ENCODE assay signal across 20 mouse cellular contexts in genomic region chr5:76668118-76668517, GRCm38 (mm10). TPM values are rescaled to one million over a fixed set of nuclear protein-coding genes. Genes with fewer than 3 reads are reported as not detected.
A peak's percentile ranks its signal among the peaks of the same experiment; 100 is the strongest.
DNase-seq lines count a peak whose midpoint lies in the region; ATAC-seq and TF ChIP-seq lines count a peak whose summit lies in the region.
"Had no signal": no experiment of that assay in that cellular context is flagged by ENCODE, and none has a peak within 500 bp of the region (broad histone marks: within the 10 kb centered on the region; RNA-seq: fewer than 3 reads in every experiment).

No protein-coding gene starts in this region.

- H3K9ac ChIP-seq in intestine, embryonic 15.5 days: no peak overlapping the region
- H3K9ac ChIP-seq in intestine, embryonic 16.5 days (ENCODE audit: low read depth, low read length): no peak overlapping the region
- no peak overlapping the region for H3K9ac ChIP-seq in limb, embryonic 14.5 days (ENCODE audit: low read depth, low read length, severe bottlenecking)
- H3K9ac ChIP-seq: embryonic facial prominence, embryonic 12.5 days; heart, embryonic 13.5 days; hindbrain, embryonic 15.5 days had no signal

- no peaks in the 10 kb centered on the region for H3K9me3 ChIP-seq in intestine, embryonic 15.5 days
- H3K9me3 ChIP-seq in intestine, embryonic 16.5 days (ENCODE audit: control insufficient read depth, low read length): no peaks in the 10 kb centered on the region
- H3K9me3 ChIP-seq in limb, embryonic 14.5 days (ENCODE audit: control insufficient read depth, low read length): no peaks in the 10 kb centered on the region
- H3K9me3 ChIP-seq: embryonic facial prominence, embryonic 12.5 days; heart, embryonic 13.5 days; hindbrain, embryonic 15.5 days had no signal

- no peak for DNase-seq in limb, embryonic 14.5 days (ENCODE audit: low spot score)
- no peak for DNase-seq in cerebellum, postnatal 14 days
- no peak for DNase-seq in kidney, adult 2 months
- DNase-seq: adrenal gland, adult 2 months; adrenal gland, postnatal 25 days; cerebellum, adult 18-20 months; cerebellum, adult 9-11 months; embryo, embryonic 11 days; gastrocnemius, postnatal 14 days; heart, postnatal 4 days had no signal

- no peaks in the 10 kb centered on the region for H3K27me3 ChIP-seq in intestine, embryonic 15.5 days (replicated peaks)
- H3K27me3 ChIP-seq in intestine, embryonic 16.5 days (replicated peaks; ENCODE audit: control insufficient read depth, insufficient read depth, low read length): no peaks in the 10 kb centered on the region
- no peaks in the 10 kb centered on the region for H3K27me3 ChIP-seq in limb, embryonic 14.5 days (ENCODE audit: control insufficient read depth, insufficient read depth, low read length)
- no peaks in the 10 kb centered on the region for H3K27me3 ChIP-seq in kidney, adult 2 months (replicated peaks; ENCODE audit: control insufficient read depth, insufficient read depth, low read length)
- H3K27me3 ChIP-seq: CH12.LX; embryonic facial prominence, embryonic 12.5 days; heart, embryonic 13.5 days; hindbrain, embryonic 15.5 days; Patski had no signal

- no peak overlapping the region for H3K4me3 ChIP-seq in intestine, embryonic 15.5 days (replicated peaks)
- no peak overlapping the region for H3K4me3 ChIP-seq in intestine, embryonic 16.5 days (ENCODE audit: low read length)
- H3K4me3 ChIP-seq in limb, embryonic 14.5 days (replicated peaks; ENCODE audit: low read length): no peak overlapping the region
- H3K4me3 ChIP-seq in kidney, adult 2 months (ENCODE audit: insufficient read depth, low read depth, low read length): no peak overlapping the region
- H3K4me3 ChIP-seq: embryonic facial prominence, embryonic 12.5 days; heart, embryonic 13.5 days; hindbrain, embryonic 15.5 days had no signal

- no peaks in the 10 kb centered on the region for H3K4me1 ChIP-seq in intestine, embryonic 15.5 days (replicated peaks)
- peaks cover 6% of the 10 kb centered on the region for H3K4me1 ChIP-seq in intestine, embryonic 16.5 days (ENCODE audit: control insufficient read depth, insufficient read depth, low read length)
- H3K4me1 ChIP-seq in limb, embryonic 14.5 days (ENCODE audit: control insufficient read depth, insufficient read depth, low read length): peaks cover 4% of the 10 kb centered on the region; the same call in 1 of the 2 replicates
- H3K4me1 ChIP-seq in kidney, adult 2 months (ENCODE audit: control insufficient read depth, insufficient read depth, low read length): no peaks in the 10 kb centered on the region
- H3K4me1 ChIP-seq: embryonic facial prominence, embryonic 12.5 days; heart, embryonic 13.5 days had no signal

- no peak overlapping the region for H3K27ac ChIP-seq in intestine, embryonic 15.5 days
- no peak overlapping the region for H3K27ac ChIP-seq in intestine, embryonic 16.5 days (ENCODE audit: low read length)
- no peak overlapping the region for H3K27ac ChIP-seq in limb, embryonic 14.5 days (replicated peaks; ENCODE audit: low read depth, low read length)
- H3K27ac ChIP-seq in kidney, adult 2 months (ENCODE audit: insufficient read depth, low read depth, low read length): no peak overlapping the region
- H3K27ac ChIP-seq: embryonic facial prominence, embryonic 12.5 days; heart, embryonic 13.5 days; hindbrain, embryonic 15.5 days had no signal

- peak; percentile 29 for ATAC-seq in intestine, embryonic 15.5 days
- no peak; the same call in none of the 2 replicates for ATAC-seq in intestine, embryonic 16.5 days
- 0 out of 2 replicates have a peak, but pooled peaks have one; percentile 29 for ATAC-seq in common myeloid progenitor, adult 5-6 weeks (replicated peaks; ENCODE audit: low read depth, poor library complexity, severe bottlenecking)
- peak; percentile 23 to 45; a peak in 1 of 4 replicates for ATAC-seq in hematopoietic stem cell, adult 5-6 weeks (replicated peaks in 1 of 2; ENCODE audit: insufficient read depth in 1 of 2, low FRiP score in 2 of 2, low TSS enrichment in 1 of 2, low read depth in 1 of 2, poor library complexity in 2 of 2, severe bottlenecking in 2 of 2)
- peak; percentile 15; the same call in 1 of the 2 replicates for ATAC-seq in limb, embryonic 14.5 days (ENCODE audit: low FRiP score, low read depth)
- ATAC-seq: forebrain, embryonic 16.5 days; Patski had no signal

- H3K4me2 ChIP-seq in intestine, embryonic 15.5 days (replicated peaks): no peak overlapping the region
- H3K4me2 ChIP-seq in intestine, embryonic 16.5 days (ENCODE audit: low read depth, low read length): no peak overlapping the region
- no peak overlapping the region for H3K4me2 ChIP-seq in limb, embryonic 14.5 days (replicated peaks; ENCODE audit: low read depth, low read length, severe bottlenecking)
- H3K4me2 ChIP-seq: embryonic facial prominence, embryonic 12.5 days; heart, embryonic 13.5 days; hindbrain, embryonic 15.5 days had no signal

- WGBS in intestine, embryonic 15.5 days: 67% methylated on average over 5 of the region's 5 CpGs
- 62% methylated on average over 5 of the region's 5 CpGs for WGBS in intestine, embryonic 16.5 days
- 45% methylated on average over 5 of the region's 5 CpGs for WGBS in limb, embryonic 14.5 days
- 65% methylated on average over 5 of the region's 5 CpGs for WGBS in kidney, adult 2 months

- no peaks in the 10 kb centered on the region for H3K36me3 ChIP-seq in intestine, embryonic 15.5 days
- no peaks in the 10 kb centered on the region for H3K36me3 ChIP-seq in intestine, embryonic 16.5 days (ENCODE audit: control insufficient read depth, insufficient read depth, low read length)
- H3K36me3 ChIP-seq in limb, embryonic 14.5 days (ENCODE audit: control insufficient read depth, insufficient read depth, low read length): no peaks in the 10 kb centered on the region
- H3K36me3 ChIP-seq in kidney, adult 2 months (ENCODE audit: control insufficient read depth, insufficient read depth, low read length): no peaks in the 10 kb centered on the region
- H3K36me3 ChIP-seq: embryonic facial prominence, embryonic 12.5 days; heart, embryonic 13.5 days; hindbrain, embryonic 15.5 days had no signal

- no peak for TF ChIP-seq POLR2A in limb, embryonic 14.5 days (IDR thresholded peaks at IDR 0.05; ENCODE audit: borderline replicate concordance, extremely low read depth, insufficient read depth, insufficient read length)
- TF ChIP-seq POLR2A in kidney, adult 2 months (IDR thresholded peaks at IDR 0.05; ENCODE audit: low read depth, low read length): no peak

- TF ChIP-seq CTCF in kidney, adult 2 months (conservative IDR thresholded peaks at IDR 0.05; ENCODE audit: insufficient read depth, insufficient read length, low read depth, low read length): no peak

RNA-seq across cellular contexts. Expression of gene C530008M17Rik, which starts 11.8 kb away (rescaled TPM):
- 15.7 and 16.5 TPM in 2 replicates for polyA plus RNA-seq in intestine, embryonic 15.5 days (2015; fragmentation: Nextera tagmentation; extraction: Ambion mirVana)
- 10.6 and 11.1 TPM in 2 replicates for polyA plus RNA-seq in intestine, embryonic 16.5 days (2015; fragmentation: Nextera tagmentation; extraction: Ambion mirVana)
- total RNA-seq in common myeloid progenitor, adult 5-6 weeks (2017): 6.8 and 10.1 TPM in 2 replicates
- 2.8 and 3.9 TPM in 2 replicates for total RNA-seq in hematopoietic stem cell, adult 5-6 weeks (2017)
- polyA plus RNA-seq in limb, embryonic 14.5 days (2012; rRNA removed): 24.0 and 26.5 TPM in 2 replicates
- 12.6 and 15.1 TPM in 2 replicates for polyA plus RNA-seq in limb, embryonic 14.5 days (2014; fragmentation: Nextera tagmentation; extraction: Ambion mirVana)
- 0.29 and 0.31 TPM in 2 replicates for polyA plus RNA-seq in kidney, adult 2 months (2012; rRNA removed)
